Mouse (Mus musculus) brain, embryonic 14.5 days (tissue): Measurements from ENCODE around the gene Secisbp2. TPM values are rescaled to one million over a fixed set of nuclear protein-coding genes. Genes with fewer than 3 reads are reported as not detected.
"Not testable (repeated sequence)": the region's sequence is repeated elsewhere in the genome, so short reads cannot be mapped to it uniquely, and the experiment has no call there.

Experiments used
- DNase-seq: peaks from one replicate; pipeline ENCODE4 v3.0.0-alpha.2; 2011; ENCODE audit warnings: low read depth
- CTCF ChIP-seq: fragments of 200-500 bp; IDR thresholded peaks from 2 replicates; pipeline ENCODE4 v1.5.1; 2012; ENCODE audit warnings: inconsistent platforms, mild to moderate bottlenecking, moderate library complexity, borderline replicate concordance; ENCODE audit not compliant: insufficient read depth, insufficient read length; ENCODE audit errors: extremely low read depth
- POLR2A ChIP-seq: fragments of 200-500 bp; IDR thresholded peaks from 2 replicates; pipeline ENCODE4 v1.6.1; 2012; ENCODE audit warnings: mild to moderate bottlenecking, inconsistent platforms, borderline replicate concordance; ENCODE audit not compliant: poor library complexity, insufficient read depth, insufficient read length, severe bottlenecking; ENCODE audit errors: extremely low read depth
- polyA plus RNA-seq: library from polyadenylated mRNA; depleted of rRNA; stranded (reverse); fragments of >200 nt; gene quantifications from 2 replicates; pipeline ENCODE4 v1.2.3, GENCODE M21; 2012

Gene Secisbp2
- polyA plus RNA-seq, 1 experiment: 25.9 TPM

DNA sequence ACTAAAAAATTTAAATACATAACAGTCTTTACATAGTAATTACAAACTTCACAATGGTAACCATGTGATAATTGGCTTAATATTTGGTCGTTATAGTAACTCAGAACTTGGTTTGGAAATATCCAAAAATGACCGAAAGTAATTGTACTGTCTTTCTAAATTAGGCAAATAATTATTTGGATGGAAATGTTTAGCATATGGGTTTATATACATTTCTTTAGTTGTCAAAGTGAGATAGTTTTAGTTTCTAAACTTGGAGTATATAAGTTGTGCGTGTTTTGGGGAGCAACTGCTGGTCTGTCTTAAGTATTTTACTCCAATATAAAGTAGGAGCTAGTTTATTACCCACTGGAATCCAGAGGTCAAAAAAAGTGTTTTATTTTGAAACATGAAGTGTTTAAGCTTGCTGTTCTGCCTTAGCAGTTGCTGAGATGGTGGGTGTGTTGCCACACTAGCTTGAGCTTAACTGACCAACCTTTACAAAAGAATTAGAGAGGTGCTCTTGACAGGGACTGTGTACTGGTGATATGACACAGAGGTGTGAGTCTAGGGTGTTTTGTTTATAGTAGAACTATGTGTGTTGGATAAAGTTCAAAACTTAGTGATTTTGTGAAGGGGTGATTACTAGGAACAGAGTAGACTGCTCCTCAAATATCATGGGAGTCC, 5.0 kb upstream of the Secisbp2 start:
- DNase-seq: no peak
- TF ChIP-seq CTCF (no peak), POLR2A (no peak)

DNA sequence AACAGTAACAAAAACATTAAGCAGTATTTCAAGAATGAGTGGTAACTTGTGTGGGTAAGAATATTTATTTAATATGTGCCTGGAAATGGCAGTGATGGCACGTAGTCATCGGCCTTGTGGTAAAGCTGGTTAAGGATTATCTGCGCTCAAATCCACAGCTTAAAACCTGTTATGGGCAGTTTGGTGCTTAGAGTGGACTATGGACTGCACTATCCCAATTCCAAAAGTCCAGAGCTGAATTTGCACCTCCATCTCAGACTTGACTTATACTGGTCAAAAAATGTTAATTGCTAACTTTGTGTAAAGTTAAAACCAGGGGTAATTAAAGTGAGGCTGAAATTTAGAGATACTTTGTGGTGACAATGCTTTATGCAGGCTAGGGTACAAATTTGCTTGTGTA, 3.7 kb upstream of the Secisbp2 start:
- no peak for DNase-seq
- TF ChIP-seq CTCF: no peak
- TF ChIP-seq POLR2A: no peak

DNA sequence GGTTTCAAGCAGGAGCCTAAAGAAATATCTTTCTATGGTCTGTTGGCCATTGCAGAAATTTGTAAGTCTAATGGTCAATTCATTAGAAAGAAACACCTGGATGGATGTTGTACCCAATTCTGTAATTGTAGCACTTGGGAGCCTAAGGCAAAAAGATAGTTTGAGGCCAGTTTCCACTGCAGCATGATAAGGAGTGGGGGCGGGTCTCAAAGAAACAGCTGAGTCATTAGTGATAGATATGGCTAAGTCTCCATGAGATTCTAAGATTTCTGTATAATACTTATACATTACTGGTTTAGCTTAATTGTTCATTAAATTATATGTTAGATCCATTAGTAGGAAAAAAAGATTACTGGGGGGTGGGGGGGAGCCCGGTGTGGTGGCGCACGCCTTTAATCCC, 3.3 kb upstream of the Secisbp2 start:
- no peak for DNase-seq
- TF ChIP-seq CTCF (no peak), POLR2A (no peak)

DNA sequence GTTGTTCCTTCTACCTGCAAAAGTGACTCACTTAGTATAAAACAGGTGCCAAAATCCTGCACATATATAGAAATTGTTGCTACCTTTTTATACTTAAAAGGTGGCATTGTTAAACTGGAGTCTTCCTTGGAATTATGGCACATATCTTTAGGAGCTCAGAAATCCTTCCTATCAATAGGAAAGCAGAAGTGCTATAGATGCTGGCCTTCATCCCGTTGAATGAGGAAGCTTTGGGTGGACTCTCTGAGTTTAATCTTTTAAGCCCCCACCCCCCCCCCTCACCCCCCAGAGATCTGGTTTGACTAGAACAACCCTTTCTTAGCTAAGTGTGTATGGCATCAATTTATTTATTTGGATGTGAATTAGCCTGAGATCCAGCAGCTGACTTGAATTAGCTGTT, 1.8 kb upstream of the Secisbp2 start:
- TF ChIP-seq CTCF: no peak
- TF ChIP-seq POLR2A: no peak

DNA sequence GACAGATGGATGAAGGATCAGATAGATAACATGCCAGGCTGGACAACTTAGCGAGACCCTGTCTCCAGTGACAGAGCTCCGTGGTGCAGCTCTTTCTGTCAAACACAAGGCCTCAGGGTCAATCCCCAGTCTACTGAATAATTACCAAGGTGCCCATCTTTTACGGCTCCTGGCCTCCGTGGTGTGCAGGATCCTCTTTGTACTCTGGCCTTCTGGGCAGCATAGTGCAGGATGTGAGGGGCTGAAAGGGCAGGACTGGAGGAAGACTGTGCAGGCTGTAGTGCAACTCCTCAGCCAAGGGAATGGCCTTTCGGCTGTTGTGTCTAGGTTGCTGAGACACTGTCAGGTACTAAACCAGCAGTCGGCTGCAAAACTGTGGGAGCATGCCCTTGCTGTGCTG, 1.7 kb downstream of the Secisbp2 start:
- TF ChIP-seq POLR2A: no peak
- TF ChIP-seq CTCF: no peak

More for the DNA sequence above, 1.8 kb upstream of the Secisbp2 start:
- DNase-seq: no peak

DNA sequence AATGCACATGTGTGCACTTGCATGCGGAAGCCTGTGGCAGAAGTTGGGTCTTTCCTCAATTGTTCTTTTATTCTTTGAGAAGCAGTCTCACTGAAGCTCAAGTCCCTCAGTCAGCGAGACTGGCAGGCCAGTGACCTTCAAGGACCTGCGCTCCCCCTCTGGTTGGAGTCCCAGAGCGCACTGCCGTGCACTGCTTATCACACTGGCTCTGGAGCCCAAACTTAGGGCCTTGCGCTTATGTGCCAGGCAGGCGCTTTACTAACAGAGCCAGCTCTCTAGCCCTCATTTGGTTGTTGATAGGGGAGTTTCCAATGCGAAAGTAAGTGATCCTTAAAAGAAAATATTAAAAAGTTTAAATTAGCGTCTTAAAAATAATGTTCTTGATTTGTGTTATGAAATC, 2.5 kb downstream of the Secisbp2 start:
- no peak for TF ChIP-seq POLR2A
- no peak for TF ChIP-seq CTCF
- DNase-seq: no peak

More for the DNA sequence above, 1.7 kb downstream of the Secisbp2 start:
- no peak for DNase-seq

DNA sequence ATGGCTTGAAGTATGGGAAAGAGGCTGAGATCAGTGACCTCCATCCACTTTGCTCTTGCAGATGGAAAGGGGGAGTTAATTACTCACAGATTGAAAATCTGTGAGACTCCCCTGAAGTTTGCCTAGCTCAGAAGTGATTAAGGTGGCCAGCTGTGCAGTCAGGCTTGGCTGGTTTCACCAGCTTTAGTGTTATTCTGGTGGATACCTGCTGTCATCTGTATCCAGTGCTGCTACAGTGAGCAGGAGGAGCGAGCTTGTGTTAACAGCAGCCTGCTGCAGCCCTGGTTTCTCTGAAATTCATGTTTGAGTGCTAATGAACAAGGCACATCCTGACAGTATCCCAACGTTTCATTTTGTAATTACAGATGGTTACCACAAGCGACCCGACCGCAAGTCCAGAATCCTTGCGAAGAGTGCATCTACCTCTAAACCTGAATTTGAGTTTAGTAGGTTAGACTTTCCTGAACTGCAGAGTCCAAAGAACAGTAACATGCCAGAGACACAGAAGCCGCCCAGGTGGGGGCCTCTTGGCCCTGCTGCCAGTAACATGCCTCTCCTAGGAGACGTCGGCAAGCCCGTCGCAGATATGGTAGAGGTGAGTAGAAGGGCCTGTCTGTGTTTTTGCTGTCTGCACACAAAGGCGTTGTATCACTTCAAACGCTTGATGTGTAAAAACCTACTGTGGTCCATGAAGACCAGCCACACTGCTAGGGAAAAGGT, 5.2 kb downstream of the Secisbp2 start:
- no peak for DNase-seq
- TF ChIP-seq POLR2A (no peak), CTCF (no peak)

DNA sequence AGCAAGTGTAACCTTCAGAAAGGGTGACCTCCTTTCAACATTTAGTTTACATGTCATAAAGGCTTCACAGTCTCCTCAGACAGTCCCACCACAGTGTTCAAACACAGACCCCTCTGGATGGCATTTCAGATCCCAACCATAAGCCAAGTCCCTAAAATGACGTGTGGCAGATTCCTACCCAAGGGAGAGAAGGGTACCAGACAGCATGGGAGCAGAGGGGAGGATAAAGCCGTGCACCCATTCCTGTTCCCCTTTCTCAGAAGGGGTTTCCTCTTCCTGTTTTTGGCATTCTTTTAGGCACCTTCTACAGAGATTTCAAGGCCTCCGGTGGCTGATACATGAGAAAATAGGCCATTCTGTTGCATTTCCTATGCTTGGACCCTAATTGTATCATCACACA, 6.6 kb downstream of the Secisbp2 start:
- DNase-seq: no peak
- TF ChIP-seq CTCF (no peak), POLR2A (no peak)

DNA sequence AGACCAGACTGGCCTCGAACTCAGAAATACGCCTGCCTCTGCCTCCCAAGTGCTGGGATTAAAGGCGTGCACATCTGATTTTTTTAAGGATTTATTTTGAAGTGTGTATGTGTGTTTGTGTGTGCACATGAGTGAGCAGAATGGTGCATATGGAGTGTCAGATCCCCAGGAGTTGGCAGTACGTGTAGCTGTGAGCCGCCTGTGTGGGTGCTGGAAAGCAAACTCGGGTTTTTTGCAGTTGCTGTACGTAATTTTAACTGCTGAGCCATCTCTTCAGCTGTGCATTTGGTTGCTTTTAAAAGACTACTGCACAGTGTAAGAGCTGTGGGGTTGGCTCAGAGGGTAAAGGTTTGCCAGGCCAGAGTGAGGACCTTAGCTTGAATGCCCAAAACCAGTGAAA, 8.1 kb downstream of the Secisbp2 start:
- no peak for TF ChIP-seq CTCF
- no peak for TF ChIP-seq POLR2A
- no peak for DNase-seq

DNA sequence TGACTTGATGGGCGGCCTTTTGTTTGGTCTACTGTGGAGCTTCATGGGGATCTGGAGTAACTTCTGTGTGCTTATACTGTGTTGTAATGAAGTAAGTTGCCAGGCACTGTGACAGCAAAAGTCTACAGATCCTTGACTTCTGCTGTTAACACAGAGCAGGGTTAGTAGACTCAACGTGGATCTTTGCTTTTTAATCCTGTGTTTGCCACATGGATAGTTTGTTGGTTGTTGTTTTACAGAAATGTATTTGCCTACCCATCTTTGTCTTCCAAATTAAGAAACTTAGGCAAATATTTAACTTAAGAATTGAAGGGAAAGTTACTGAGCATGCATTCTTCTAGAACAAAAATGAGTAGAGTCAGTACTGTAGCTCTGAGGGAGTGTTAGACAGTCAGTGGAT, 12.1 kb downstream of the Secisbp2 start:
- TF ChIP-seq POLR2A (no peak), CTCF (no peak)
- DNase-seq: no peak

DNA sequence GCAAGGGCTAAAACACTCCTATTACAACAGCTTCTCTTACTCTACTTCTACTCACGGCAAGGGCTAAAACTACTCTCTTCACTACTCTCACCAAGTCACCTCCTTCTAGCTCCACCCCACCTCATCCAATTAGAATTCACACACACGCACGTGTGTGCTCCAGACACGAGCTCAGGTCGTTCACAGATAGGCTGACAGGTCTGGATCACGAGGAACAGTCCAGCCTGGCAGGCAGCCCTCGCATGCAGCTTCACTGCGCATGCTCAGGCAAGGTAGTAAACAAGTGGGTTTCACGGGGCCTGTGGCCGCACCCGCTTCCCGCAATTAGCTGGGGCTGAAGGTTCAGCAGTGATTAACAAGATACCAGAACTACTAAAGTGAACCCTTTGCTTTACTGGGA, 16.7 kb downstream of the Secisbp2 start:
- not testable (repeated sequence) for DNase-seq

DNA sequence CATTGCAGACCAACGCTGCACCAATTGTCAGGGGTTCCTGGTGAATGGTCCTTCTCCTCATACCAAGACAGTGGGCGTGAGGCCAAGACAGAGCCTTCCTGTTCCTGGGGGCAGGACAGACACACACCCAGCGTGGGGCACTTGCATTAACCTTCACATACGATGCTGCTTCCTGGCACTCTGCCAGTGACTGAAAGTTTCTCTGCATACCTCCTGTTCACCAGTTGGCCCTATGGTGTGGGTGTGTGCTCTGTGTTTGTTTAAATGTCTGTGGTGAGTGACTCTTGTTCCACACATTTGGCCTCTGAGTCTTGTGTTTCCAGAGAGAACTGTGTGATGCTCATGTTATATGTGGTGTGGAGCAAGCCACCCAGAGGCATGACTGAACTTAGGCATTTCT, 25.1 kb downstream of the Secisbp2 start:
- no peak for DNase-seq
- no peak for TF ChIP-seq CTCF
- no peak for TF ChIP-seq POLR2A
